Mouse (Mus musculus) heart, embryonic 12.5 days (tissue): ENCODE data around the gene Zc3h12d. TPM values are rescaled to one million over a fixed set of nuclear protein-coding genes. Genes with fewer than 3 reads are reported as not detected.
A peak's percentile ranks its signal among the peaks of the same experiment; 100 is the strongest.

Source experiments
- ATAC-seq: fragments of 200-750 bp; cut with Nextera tagmentation; 2 replicates; pipeline ENCODE4 v1.8.0; 2017; ENCODE audit warnings: moderate TSS enrichment, moderate library complexity; ENCODE audit not compliant: insufficient number of reproducible peaks, low FRiP score
- H3K27ac ChIP-seq: fragments of 300-500 bp; sonication (generic); 2 replicates; pipeline ENCODE4 v1.5.1; 2016; ENCODE audit warnings: mild to moderate bottlenecking, moderate library complexity; ENCODE audit not compliant: poor library complexity, severe bottlenecking
- H3K27me3 ChIP-seq: fragments of 300-500 bp; sonication (generic); replicated peaks from 2 replicates; pipeline ENCODE4 v1.6.1; 2016; ENCODE audit warnings: mild to moderate bottlenecking, moderate library complexity
- H3K36me3 ChIP-seq: fragments of 300-500 bp; sonication (generic); 2 replicates; pipeline ENCODE4 v1.6.1; 2016; ENCODE audit warnings: mild to moderate bottlenecking, moderate library complexity
- H3K4me1 ChIP-seq: fragments of 300-500 bp; sonication (generic); replicated peaks from 2 replicates; pipeline ENCODE4 v1.6.1; 2016; ENCODE audit warnings: mild to moderate bottlenecking
- H3K4me2 ChIP-seq: fragments of 300-500 bp; sonication (generic); 2 replicates; pipeline ENCODE4 v1.6.1; 2016; ENCODE audit warnings: mild to moderate bottlenecking, moderate library complexity
- H3K4me3 ChIP-seq: fragments of 300-500 bp; sonication (generic); 2 replicates; pipeline ENCODE4 v1.5.1; 2016; ENCODE audit warnings: mild to moderate bottlenecking
- H3K9ac ChIP-seq: fragments of 300-500 bp; sonication (generic); 2 replicates; pipeline ENCODE4 v1.6.1; 2016; ENCODE audit warnings: mild to moderate bottlenecking, moderate library complexity
- H3K9me3 ChIP-seq: fragments of 300-500 bp; sonication (generic); replicated peaks from 2 replicates; pipeline ENCODE4 v1.6.1; 2016; ENCODE audit warnings: mild to moderate bottlenecking, moderate library complexity
- WGBS: fragments of 180-500 bp; shearing (Covaris S2); methylation state at CpG from one replicate; pipeline ENCODE4 v1.1.7; 2016; 5-methylcytosine and 5-hydroxymethylcytosine counted together
- polyA plus RNA-seq: library from polyadenylated mRNA; unstranded; fragments of >200 nt; fragmentation: Nextera tagmentation; extraction: Ambion mirVana; gene quantifications from 2 replicates; pipeline ENCODE4 v1.2.1, GENCODE M21; 2016

Zc3h12d gene
- polyA plus RNA-seq, 1 experiment from 2014 or later = 0.22 TPM

DNA sequence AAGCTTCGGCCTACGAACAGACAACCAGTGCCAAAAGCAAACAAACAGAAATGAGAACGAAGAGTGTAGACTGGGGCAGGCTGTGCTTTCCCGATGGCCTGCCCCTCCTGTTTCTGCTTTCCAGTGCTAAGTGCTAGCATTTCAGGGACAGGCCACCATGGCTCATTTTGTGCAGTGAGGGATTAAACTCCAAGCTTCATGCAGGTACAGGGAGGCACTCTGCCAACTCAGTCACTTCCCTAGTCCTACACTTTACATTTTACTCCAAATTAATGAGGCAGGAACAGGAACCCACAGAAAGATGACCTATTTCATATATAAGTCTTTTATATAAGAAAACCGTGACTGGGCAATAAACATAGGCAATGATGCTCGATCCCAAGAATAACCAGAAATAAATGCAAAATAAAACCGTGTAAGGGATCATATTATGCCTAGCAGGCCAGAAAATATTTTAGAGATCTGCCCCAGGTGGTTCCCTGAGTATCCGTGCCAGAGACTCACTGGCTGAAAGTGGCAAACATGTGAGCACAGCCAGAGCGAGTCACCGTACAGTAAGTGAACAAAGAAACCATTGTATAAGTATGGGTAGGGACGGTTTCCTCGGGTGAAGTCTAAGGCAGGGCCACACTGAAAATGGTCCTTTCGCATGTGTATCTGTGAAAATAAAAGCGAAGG is 29.1 kb downstream of the Zc3h12d start:
- Histone ChIP-seq H3K27me3 (peaks cover 4% of the 10 kb centered on the region; the same call in 1 of the 2 replicates), H3K4me3 (no peak overlapping the region), H3K4me2 (no peak overlapping the region), H3K36me3 (no peaks in the 10 kb centered on the region), H3K4me1 (no peaks in the 10 kb centered on the region), H3K9ac (no peak overlapping the region), H3K27ac (no peak overlapping the region), H3K9me3 (no peaks in the 10 kb centered on the region)
- ATAC-seq = no peak
- 77% methylated on average over 14 of the region's 14 CpGs for WGBS

DNA sequence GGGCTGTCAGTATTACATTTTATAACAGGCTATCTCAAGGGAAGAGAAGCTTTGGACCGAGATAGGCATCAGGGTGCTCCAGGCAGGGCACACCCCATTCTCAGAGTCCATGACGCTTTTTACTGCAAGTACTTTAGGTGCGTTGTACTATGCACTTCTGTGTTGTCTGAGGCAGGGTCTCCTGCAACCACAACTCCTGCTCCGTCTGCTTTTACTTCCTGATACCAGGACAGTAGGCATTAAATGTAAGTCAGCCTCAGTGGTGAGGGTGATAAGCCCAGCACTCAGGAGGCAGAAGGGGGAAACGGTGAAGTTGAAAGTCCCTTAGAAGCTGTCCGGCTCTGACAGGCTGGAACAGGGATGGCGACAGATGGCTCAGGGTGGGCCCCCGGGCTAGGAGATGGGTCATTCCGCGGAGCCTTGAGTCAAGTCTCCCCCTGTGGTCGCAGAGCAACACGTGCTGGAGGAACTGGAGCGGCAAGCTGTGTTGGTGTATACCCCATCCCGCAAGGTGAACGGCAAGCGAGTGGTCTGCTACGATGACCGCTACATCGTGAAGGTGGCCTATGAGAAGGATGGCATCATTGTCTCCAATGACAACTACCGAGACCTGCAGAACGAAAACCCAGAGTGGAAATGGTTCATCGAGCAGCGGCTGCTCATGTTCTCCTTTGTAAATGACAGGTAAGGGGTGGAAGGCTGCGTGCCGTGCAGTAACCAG is 29.8 kb downstream of the Zc3h12d start:
- H3K36me3 ChIP-seq = no peaks in the 10 kb centered on the region
- no peak overlapping the region for H3K4me3 ChIP-seq
- no peak overlapping the region for H3K27ac ChIP-seq
- WGBS = 82% methylated on average over 24 of the region's 25 CpGs
- 0 out of 2 replicates have a peak, but pooled peaks cover 3% of the 10 kb centered on the region for H3K4me1 ChIP-seq
- ATAC-seq = no peak
- H3K9ac ChIP-seq = no peak overlapping the region
- H3K27me3 ChIP-seq = peaks cover 11% of the 10 kb centered on the region; the same call in 1 of the 2 replicates
- H3K4me2 ChIP-seq = no peak overlapping the region
- H3K9me3 ChIP-seq = no peaks in the 10 kb centered on the region

DNA sequence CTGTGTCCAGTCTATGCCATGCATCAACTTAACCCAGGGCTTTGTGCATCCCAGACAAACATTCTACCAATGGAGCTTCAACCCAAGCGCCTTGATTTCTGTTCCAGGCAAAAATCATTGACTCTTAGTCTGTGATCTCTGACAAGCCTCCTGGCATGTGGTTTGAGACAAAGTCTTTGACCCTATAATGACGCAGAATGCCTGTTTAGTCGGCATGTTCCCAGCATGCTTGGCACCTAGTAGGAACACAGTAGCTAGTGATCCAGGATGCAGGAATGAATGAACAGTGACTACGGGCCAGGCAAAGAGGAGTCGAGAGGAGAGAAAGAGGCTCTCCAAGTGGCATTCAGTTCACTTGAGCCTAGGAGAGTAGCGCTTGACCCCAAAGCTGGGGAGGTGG is 31.1 kb downstream of the Zc3h12d start:
- Histone ChIP-seq H3K4me1 (peaks cover 4% of the 10 kb centered on the region; the same call in 1 of the 2 replicates), H3K27ac (no peak overlapping the region), H3K9ac (no peak overlapping the region), H3K36me3 (no peaks in the 10 kb centered on the region), H3K9me3 (no peaks in the 10 kb centered on the region), H3K4me2 (no peak overlapping the region), H3K4me3 (no peak overlapping the region), H3K27me3 (peaks cover 19% of the 10 kb centered on the region)
- WGBS = 89% methylated on average over 6 of the region's 6 CpGs
- no peak for ATAC-seq

DNA sequence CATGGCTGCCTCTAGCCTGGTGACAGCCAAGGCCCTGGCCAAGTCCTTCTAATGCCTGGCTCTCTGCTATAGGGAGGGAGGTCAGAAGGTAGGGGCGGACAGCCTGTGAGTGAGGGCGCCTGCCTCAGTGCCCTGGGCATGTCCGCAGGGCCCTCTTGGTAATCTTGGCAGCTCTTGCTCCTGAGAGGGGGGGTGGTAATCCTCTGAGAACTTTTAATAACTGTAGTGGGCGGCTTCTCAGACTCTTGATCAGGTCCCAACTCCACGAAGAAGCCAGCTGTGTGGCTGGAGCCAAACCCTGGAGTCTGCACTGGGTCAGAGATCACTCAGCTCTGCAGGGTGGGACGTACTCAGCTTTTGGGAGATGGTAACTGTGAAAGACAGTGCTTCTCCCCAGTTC is 31.9 kb downstream of the Zc3h12d start:
- Histone ChIP-seq H3K4me3 (no peak overlapping the region), H3K27me3 (peaks cover 25% of the 10 kb centered on the region), H3K4me2 (no peak overlapping the region), H3K27ac (no peak overlapping the region), H3K36me3 (no peaks in the 10 kb centered on the region), H3K9me3 (no peaks in the 10 kb centered on the region), H3K9ac (no peak overlapping the region), H3K4me1 (peaks cover 4% of the 10 kb centered on the region; the same call in 1 of the 2 replicates)
- ATAC-seq = no peak
- WGBS = 77% methylated on average over 6 of the region's 6 CpGs

DNA sequence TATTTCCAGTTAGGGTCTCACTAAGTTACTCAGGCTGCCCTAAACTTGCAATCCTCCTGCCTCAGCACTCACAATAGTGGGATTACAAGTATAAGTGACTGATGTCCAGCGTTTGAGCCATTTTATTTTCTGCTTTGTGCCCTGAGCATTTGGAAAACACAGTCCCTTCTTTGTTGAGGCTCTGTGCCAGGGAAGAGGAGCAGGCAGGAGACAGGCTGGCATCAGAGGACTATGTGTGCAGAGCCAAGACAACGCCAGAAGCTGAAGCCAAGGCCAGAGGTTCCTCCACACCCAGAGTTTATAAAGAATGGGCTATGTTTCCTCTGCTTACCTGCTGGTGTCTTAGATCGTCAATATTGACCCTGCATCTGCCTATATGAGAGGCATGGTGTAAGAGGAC is 32.5 kb downstream of the Zc3h12d start:
- H3K9me3 ChIP-seq = no peaks in the 10 kb centered on the region
- no peaks in the 10 kb centered on the region for H3K36me3 ChIP-seq
- WGBS = 78% methylated on average over 3 of the region's 3 CpGs
- peaks cover 7% of the 10 kb centered on the region; the same call in 1 of the 2 replicates for H3K4me1 ChIP-seq
- H3K4me3 ChIP-seq = no peak overlapping the region
- peaks cover 30% of the 10 kb centered on the region for H3K27me3 ChIP-seq
- no peak overlapping the region for H3K9ac ChIP-seq
- no peak for ATAC-seq
- no peak overlapping the region for H3K27ac ChIP-seq
- H3K4me2 ChIP-seq = no peak overlapping the region

DNA sequence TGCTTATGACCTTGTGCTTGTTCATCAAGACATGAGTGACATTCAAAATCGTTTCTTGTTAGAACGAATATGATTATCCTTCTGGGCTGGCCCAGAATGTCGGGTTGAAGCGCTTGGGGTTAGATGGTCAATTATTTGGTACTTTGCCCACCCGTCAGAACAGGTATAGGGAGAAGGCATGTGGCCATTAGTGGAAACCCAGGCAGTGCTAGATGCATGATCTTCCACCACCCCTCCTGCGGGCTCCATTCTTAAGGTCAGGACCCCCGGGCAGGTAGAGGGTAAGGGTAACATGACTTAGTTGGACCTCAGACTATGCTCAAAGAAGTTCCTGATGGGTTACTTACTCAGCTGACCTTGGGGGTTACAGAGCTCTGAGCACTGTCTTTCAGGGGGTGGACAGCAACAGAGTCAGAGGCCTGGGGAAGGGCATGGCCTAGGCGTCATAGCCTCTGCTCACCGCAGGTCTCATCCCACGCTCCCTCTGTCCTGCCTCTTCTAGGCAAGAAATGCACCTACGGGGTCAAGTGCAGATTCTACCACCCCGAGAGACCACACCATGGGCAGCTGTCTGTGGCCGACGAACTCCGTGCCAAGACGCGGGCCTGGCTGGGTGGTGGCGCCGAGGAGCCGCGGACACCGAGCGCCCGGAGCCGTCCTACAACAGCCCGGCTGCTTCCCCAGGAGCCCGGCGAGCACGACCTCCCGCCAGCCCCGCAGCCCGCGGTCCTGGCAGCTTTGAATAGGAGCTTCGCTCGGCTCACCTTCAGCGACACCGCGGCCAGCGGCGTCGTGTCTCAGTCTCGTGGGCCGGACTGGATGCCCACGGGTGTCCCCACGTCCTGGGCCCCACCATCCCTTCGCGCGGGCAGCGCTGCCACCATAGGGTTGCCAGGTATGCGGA is 34.7 kb downstream of the Zc3h12d start:
- ATAC-seq = no peak

DNA sequence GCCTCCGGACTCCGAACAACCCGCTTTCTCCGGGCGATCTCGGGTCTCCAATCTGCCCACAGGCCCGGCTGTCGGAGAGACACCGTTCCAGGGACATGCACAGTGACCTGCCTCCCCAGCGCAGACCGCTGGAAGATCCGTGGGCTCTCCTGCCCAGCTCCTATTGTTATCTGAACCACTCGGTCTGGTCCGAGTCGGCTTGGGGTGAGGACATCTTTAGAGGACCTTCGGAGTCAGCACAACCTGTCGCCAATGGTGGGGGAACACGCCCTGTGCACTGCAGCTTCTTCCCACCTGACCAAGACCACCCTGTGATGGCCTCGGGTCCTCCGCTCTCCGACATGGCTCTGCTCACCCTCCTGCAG is 35.4 kb downstream of the Zc3h12d start:
- Histone ChIP-seq H3K36me3 (no peaks in the 10 kb centered on the region), H3K27me3 (peaks cover 30% of the 10 kb centered on the region), H3K4me3 (peak overlapping the region; percentile 46), H3K9me3 (no peaks in the 10 kb centered on the region), H3K4me1 (peaks cover 16% of the 10 kb centered on the region), H3K4me2 (peak overlapping the region; percentile 87), H3K27ac (no peak overlapping the region), H3K9ac (peak overlapping the region; percentile 59)
- ATAC-seq = no peak
- 17% methylated on average over 21 of the region's 21 CpGs for WGBS

More for the DNA sequence above, 34.7 kb downstream of the Zc3h12d start:
- 15% methylated on average over 50 of the region's 50 CpGs for WGBS
- H3K4me2 ChIP-seq = peak overlapping the region; percentile 87
- H3K4me1 ChIP-seq = peaks cover 16% of the 10 kb centered on the region
- peak overlapping the region; percentile 59 for H3K9ac ChIP-seq
- no peak overlapping the region for H3K27ac ChIP-seq
- H3K9me3 ChIP-seq = no peaks in the 10 kb centered on the region
- H3K27me3 ChIP-seq = peaks cover 30% of the 10 kb centered on the region
- H3K4me3 ChIP-seq = peak overlapping the region; percentile 46
- H3K36me3 ChIP-seq = no peaks in the 10 kb centered on the region

DNA sequence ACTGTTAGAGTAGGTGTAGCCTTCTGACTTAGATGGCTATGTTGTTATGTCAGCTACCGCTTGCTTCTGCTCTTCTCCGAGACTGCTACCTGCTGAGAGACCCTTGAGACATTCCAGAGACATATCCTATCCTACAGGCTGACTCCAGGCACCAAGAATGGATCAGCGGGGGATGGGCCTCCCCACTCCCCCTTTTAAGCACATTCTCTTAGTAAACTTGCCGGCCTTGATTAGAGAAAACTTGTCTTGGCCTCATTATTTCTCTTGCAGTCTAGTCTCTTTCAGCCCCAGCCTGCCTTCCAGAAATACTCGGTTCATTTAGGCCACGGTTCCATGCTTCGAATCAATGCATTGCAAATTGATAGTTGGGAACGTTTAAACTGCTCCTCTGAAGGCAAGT is 37.5 kb downstream of the Zc3h12d start:
- no peaks in the 10 kb centered on the region for H3K36me3 ChIP-seq
- ATAC-seq = no peak
- peaks cover 30% of the 10 kb centered on the region for H3K27me3 ChIP-seq
- no peak overlapping the region for H3K4me3 ChIP-seq
- 57% methylated on average over 8 of the region's 8 CpGs for WGBS
- H3K9ac ChIP-seq = no peak overlapping the region
- peaks cover 19% of the 10 kb centered on the region for H3K4me1 ChIP-seq
- no peaks in the 10 kb centered on the region for H3K9me3 ChIP-seq
- H3K4me2 ChIP-seq = no peak overlapping the region
- no peak overlapping the region for H3K27ac ChIP-seq

DNA sequence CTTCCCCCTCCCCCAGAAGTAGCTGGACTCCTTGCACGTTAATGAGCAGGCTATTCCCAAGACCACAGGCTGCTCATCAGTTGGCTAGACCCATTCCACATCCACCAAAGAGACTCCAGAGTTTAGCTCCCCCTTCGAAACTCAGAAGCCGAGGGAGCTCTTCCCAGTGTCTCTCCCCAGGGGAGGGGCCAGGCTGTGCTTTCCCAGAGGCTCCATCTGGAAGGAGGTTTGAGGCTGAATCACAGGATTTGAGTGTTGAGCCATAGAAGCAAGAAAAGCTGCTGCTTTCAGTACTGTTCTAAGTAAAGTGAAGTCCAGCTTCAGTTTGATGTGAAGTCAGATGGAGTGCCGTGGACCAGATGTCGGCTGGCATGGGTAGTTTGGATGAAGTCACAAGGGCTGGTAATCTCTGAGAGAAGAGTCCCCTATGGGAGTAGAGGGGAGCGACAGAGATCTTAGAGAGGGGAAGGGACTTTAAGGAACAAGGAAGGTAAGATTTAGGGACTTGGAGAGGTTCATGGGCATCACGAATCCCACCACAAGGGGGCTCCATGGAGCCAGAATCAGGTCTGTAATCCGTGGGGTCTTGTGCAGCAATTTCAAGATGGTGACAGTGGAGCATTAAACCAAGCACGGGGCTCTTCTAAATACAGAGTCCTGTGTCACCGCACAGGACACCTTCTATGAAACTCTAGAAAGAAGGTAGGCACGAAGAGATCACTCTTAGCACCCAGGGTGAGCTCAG is 38.5 kb downstream of the Zc3h12d start:
- Histone ChIP-seq H3K4me3 (no peak overlapping the region), H3K4me2 (no peak overlapping the region), H3K9ac (no peak overlapping the region), H3K27ac (no peak overlapping the region), H3K9me3 (no peaks in the 10 kb centered on the region), H3K36me3 (no peaks in the 10 kb centered on the region), H3K4me1 (peaks cover 19% of the 10 kb centered on the region), H3K27me3 (peaks cover 30% of the 10 kb centered on the region)
- 55% methylated on average over 11 of the region's 11 CpGs for WGBS
- no peak for ATAC-seq

DNA sequence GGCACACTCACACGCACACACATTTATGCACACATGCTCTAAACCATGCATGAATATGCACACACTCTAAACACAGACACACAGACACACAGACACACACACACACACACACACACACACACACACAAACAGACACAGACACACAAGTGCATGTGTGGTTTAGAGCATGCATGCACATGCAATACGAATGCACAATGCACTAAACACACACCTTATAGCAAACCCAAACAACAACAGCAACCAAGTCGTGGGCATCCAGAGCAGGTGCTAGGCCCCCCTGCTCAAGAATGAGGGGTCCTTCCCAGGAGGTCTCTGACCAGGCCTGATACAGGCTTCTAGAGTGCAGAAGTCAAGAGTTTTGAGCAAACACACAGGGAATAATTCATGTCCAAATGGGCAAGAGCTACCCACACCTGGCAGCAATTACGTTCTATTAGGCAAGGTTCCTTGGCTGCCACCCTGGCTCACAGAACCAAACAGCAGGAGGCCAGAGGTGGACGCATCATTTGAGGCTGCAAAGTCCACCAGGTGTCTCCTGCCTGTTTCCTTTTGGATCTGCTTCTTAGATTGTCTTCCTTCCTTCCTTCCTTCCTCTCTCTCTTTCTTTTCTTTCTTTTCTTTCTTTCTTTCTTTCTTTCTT is 39.2 kb downstream of the Zc3h12d start:
- no peak overlapping the region for H3K27ac ChIP-seq
- H3K36me3 ChIP-seq = no peaks in the 10 kb centered on the region
- WGBS = 83% methylated on average over 5 of the region's 5 CpGs
- H3K9me3 ChIP-seq = no peaks in the 10 kb centered on the region
- H3K4me1 ChIP-seq = peaks cover 19% of the 10 kb centered on the region
- H3K9ac ChIP-seq = no peak overlapping the region
- no peak overlapping the region for H3K4me3 ChIP-seq
- ATAC-seq = no peak
- H3K27me3 ChIP-seq = peaks cover 25% of the 10 kb centered on the region
- no peak overlapping the region for H3K4me2 ChIP-seq
